Mouse (Mus musculus): ENCODE results near the gene Chrm5. TPM values are rescaled to one million over a fixed set of nuclear protein-coding genes. Genes with fewer than 3 reads are reported as not detected.
A peak's percentile ranks its signal among the peaks of the same experiment; 100 is the strongest.

Gene Chrm5
- polyA plus RNA-seq, 1 experiment from 2014 or later = 1.2 TPM

- H3K9ac ChIP-seq (ENCODE audit: low read depth, low read length) = no peak overlapping the region
- no peaks in the 10 kb centered on the region for H3K27me3 ChIP-seq (replicated peaks; ENCODE audit: control insufficient read depth, insufficient read depth, low read length)
- H3K4me1 ChIP-seq (ENCODE audit: control insufficient read depth, insufficient read depth, low read depth, low read length) = peaks cover 11% of the 10 kb centered on the region
- 72% methylated on average over 11 of the region's 11 CpGs for WGBS
- no peak overlapping the region for H3K4me2 ChIP-seq (ENCODE audit: low read length)
- no peak overlapping the region for H3K4me3 ChIP-seq (ENCODE audit: low read length)
- no peak for ATAC-seq
- H3K9me3 ChIP-seq (ENCODE audit: control insufficient read depth, low read length) = no peaks in the 10 kb centered on the region
- H3K27ac ChIP-seq (ENCODE audit: low read depth, low read length) = no peak overlapping the region
- H3K36me3 ChIP-seq (ENCODE audit: control insufficient read depth, insufficient read depth, low read length) = no peaks in the 10 kb centered on the region
These were observed 10.1 kb upstream of the Chrm5 start for GRCm38 (mm10) chr2:112490483-112491196.

GRCm38 (mm10) chr2:112484886-112485285 lies 4.3 kb upstream of the Chrm5 start:
- no peak overlapping the region for H3K4me3 ChIP-seq (ENCODE audit: low read length)
- H3K9ac ChIP-seq (ENCODE audit: low read depth, low read length) = no peak overlapping the region
- no peak overlapping the region for H3K27ac ChIP-seq (ENCODE audit: low read depth, low read length)
- no peaks in the 10 kb centered on the region for H3K36me3 ChIP-seq (ENCODE audit: control insufficient read depth, insufficient read depth, low read length)
- no peaks in the 10 kb centered on the region for H3K27me3 ChIP-seq (replicated peaks; ENCODE audit: control insufficient read depth, insufficient read depth, low read length)
- H3K9me3 ChIP-seq (ENCODE audit: control insufficient read depth, low read length) = no peaks in the 10 kb centered on the region
- no peaks in the 10 kb centered on the region for H3K4me1 ChIP-seq (ENCODE audit: control insufficient read depth, insufficient read depth, low read depth, low read length)
- H3K4me2 ChIP-seq (ENCODE audit: low read length) = no peak overlapping the region
- 86% methylated on average over 2 of the region's 2 CpGs for WGBS
- ATAC-seq = no peak

GRCm38 (mm10) chr2:112483334-112483651 lies 2.7 kb upstream of the Chrm5 start:
- no peak for ATAC-seq
- H3K36me3 ChIP-seq (ENCODE audit: control insufficient read depth, insufficient read depth, low read length) = no peaks in the 10 kb centered on the region
- 64% methylated on average over 2 of the region's 2 CpGs for WGBS

GRCm38 (mm10) chr2:112482533-112483333 lies 2.2 kb upstream of the Chrm5 start:
- H3K4me3 ChIP-seq (ENCODE audit: low read length) = no peak overlapping the region
- H3K27me3 ChIP-seq (replicated peaks; ENCODE audit: control insufficient read depth, insufficient read depth, low read length) = no peaks in the 10 kb centered on the region
- 77% methylated on average over 5 of the region's 5 CpGs for WGBS
- H3K36me3 ChIP-seq (ENCODE audit: control insufficient read depth, insufficient read depth, low read length) = no peaks in the 10 kb centered on the region
- H3K4me1 ChIP-seq (ENCODE audit: control insufficient read depth, insufficient read depth, low read depth, low read length) = no peaks in the 10 kb centered on the region
- H3K9ac ChIP-seq (ENCODE audit: low read depth, low read length) = no peak overlapping the region
- H3K27ac ChIP-seq (ENCODE audit: low read depth, low read length) = no peak overlapping the region
- no peaks in the 10 kb centered on the region for H3K9me3 ChIP-seq (ENCODE audit: control insufficient read depth, low read length)
- no peak overlapping the region for H3K4me2 ChIP-seq (ENCODE audit: low read length)
- ATAC-seq = no peak

More at GRCm38 (mm10) chr2:112483334-112483651, 2.7 kb upstream of the Chrm5 start:
- no peaks in the 10 kb centered on the region for H3K27me3 ChIP-seq (replicated peaks; ENCODE audit: control insufficient read depth, insufficient read depth, low read length)
- no peak overlapping the region for H3K27ac ChIP-seq (ENCODE audit: low read depth, low read length)
- no peaks in the 10 kb centered on the region for H3K9me3 ChIP-seq (ENCODE audit: control insufficient read depth, low read length)
- H3K4me3 ChIP-seq (ENCODE audit: low read length) = no peak overlapping the region
- H3K9ac ChIP-seq (ENCODE audit: low read depth, low read length) = no peak overlapping the region
- H3K4me1 ChIP-seq (ENCODE audit: control insufficient read depth, insufficient read depth, low read depth, low read length) = no peaks in the 10 kb centered on the region
- no peak overlapping the region for H3K4me2 ChIP-seq (ENCODE audit: low read length)

GRCm38 (mm10) chr2:112481564-112481963 lies 995 bp upstream of the Chrm5 start:
- H3K4me3 ChIP-seq (ENCODE audit: low read length) = no peak overlapping the region
- peak; percentile 81 for ATAC-seq

GRCm38 (mm10) chr2:112476554-112476953 lies 4.0 kb downstream of the Chrm5 start:
- Histone ChIP-seq H3K4me3 (ENCODE audit: low read length) (no peak overlapping the region), H3K9me3 (ENCODE audit: control insufficient read depth, low read length) (no peaks in the 10 kb centered on the region), H3K27me3 (replicated peaks; ENCODE audit: control insufficient read depth, insufficient read depth, low read length) (no peaks in the 10 kb centered on the region), H3K4me1 (ENCODE audit: control insufficient read depth, insufficient read depth, low read depth, low read length) (no peaks in the 10 kb centered on the region), H3K36me3 (ENCODE audit: control insufficient read depth, insufficient read depth, low read length) (no peaks in the 10 kb centered on the region), H3K4me2 (ENCODE audit: low read length) (no peak overlapping the region), H3K27ac (ENCODE audit: low read depth, low read length) (no peak overlapping the region), H3K9ac (ENCODE audit: low read depth, low read length) (no peak overlapping the region)
- ATAC-seq = no peak
- 84% methylated on average over 6 of the region's 6 CpGs for WGBS

More at GRCm38 (mm10) chr2:112481564-112481963, 995 bp upstream of the Chrm5 start:
- Histone ChIP-seq H3K4me2 (ENCODE audit: low read length) (no peak overlapping the region), H3K36me3 (ENCODE audit: control insufficient read depth, insufficient read depth, low read length) (no peaks in the 10 kb centered on the region), H3K9me3 (ENCODE audit: control insufficient read depth, low read length) (no peaks in the 10 kb centered on the region), H3K4me1 (ENCODE audit: control insufficient read depth, insufficient read depth, low read depth, low read length) (no peaks in the 10 kb centered on the region), H3K27ac (ENCODE audit: low read depth, low read length) (no peak overlapping the region), H3K9ac (ENCODE audit: low read depth, low read length) (no peak overlapping the region), H3K27me3 (replicated peaks; ENCODE audit: control insufficient read depth, insufficient read depth, low read length) (no peaks in the 10 kb centered on the region)
- WGBS = 1% methylated on average over 2 of the region's 2 CpGs

- H3K4me1 ChIP-seq (ENCODE audit: control insufficient read depth, insufficient read depth, low read depth, low read length) = no peaks in the 10 kb centered on the region
These were observed 5.4 kb downstream of the Chrm5 start for GRCm38 (mm10) chr2:112474997-112475724.

GRCm38 (mm10) chr2:112472076-112472475 lies 8.5 kb downstream of the Chrm5 start:
- no peaks in the 10 kb centered on the region for H3K4me1 ChIP-seq (ENCODE audit: control insufficient read depth, insufficient read depth, low read depth, low read length)
- H3K27me3 ChIP-seq (replicated peaks; ENCODE audit: control insufficient read depth, insufficient read depth, low read length) = no peaks in the 10 kb centered on the region
- H3K9ac ChIP-seq (ENCODE audit: low read depth, low read length) = no peak overlapping the region
- no peak overlapping the region for H3K4me3 ChIP-seq (ENCODE audit: low read length)
- no peak overlapping the region for H3K27ac ChIP-seq (ENCODE audit: low read depth, low read length)
- ATAC-seq = no peak
- H3K9me3 ChIP-seq (ENCODE audit: control insufficient read depth, low read length) = no peaks in the 10 kb centered on the region
- 88% methylated on average over 2 of the region's 2 CpGs for WGBS
- H3K4me2 ChIP-seq (ENCODE audit: low read length) = no peak overlapping the region
- H3K36me3 ChIP-seq (ENCODE audit: control insufficient read depth, insufficient read depth, low read length) = peaks cover 12% of the 10 kb centered on the region

More at GRCm38 (mm10) chr2:112474997-112475724, 5.4 kb downstream of the Chrm5 start:
- Histone ChIP-seq H3K27me3 (replicated peaks; ENCODE audit: control insufficient read depth, insufficient read depth, low read length) (no peaks in the 10 kb centered on the region), H3K4me3 (ENCODE audit: low read length) (no peak overlapping the region), H3K9me3 (ENCODE audit: control insufficient read depth, low read length) (no peaks in the 10 kb centered on the region), H3K36me3 (ENCODE audit: control insufficient read depth, insufficient read depth, low read length) (no peaks in the 10 kb centered on the region; the same call in 1 of the 2 replicates), H3K4me2 (ENCODE audit: low read length) (no peak overlapping the region), H3K27ac (ENCODE audit: low read depth, low read length) (no peak overlapping the region), H3K9ac (ENCODE audit: low read depth, low read length) (no peak overlapping the region)
- ATAC-seq = no peak
- WGBS = 85% methylated on average over 5 of the region's 5 CpGs

GRCm38 (mm10) chr2:112470961-112471381 lies 9.6 kb downstream of the Chrm5 start:
- no peak overlapping the region for H3K4me3 ChIP-seq (ENCODE audit: low read length)
- H3K4me2 ChIP-seq (ENCODE audit: low read length) = no peak overlapping the region
- H3K27me3 ChIP-seq (replicated peaks; ENCODE audit: control insufficient read depth, insufficient read depth, low read length) = no peaks in the 10 kb centered on the region
- no peak overlapping the region for H3K27ac ChIP-seq (ENCODE audit: low read depth, low read length)
- WGBS = 76% methylated on average over 5 of the region's 5 CpGs
- ATAC-seq = no peak
- H3K9ac ChIP-seq (ENCODE audit: low read depth, low read length) = no peak overlapping the region
- no peaks in the 10 kb centered on the region for H3K9me3 ChIP-seq (ENCODE audit: control insufficient read depth, low read length)
- H3K4me1 ChIP-seq (ENCODE audit: control insufficient read depth, insufficient read depth, low read depth, low read length) = no peaks in the 10 kb centered on the region
- peaks cover 15% of the 10 kb centered on the region for H3K36me3 ChIP-seq (ENCODE audit: control insufficient read depth, insufficient read depth, low read length)

All from hindbrain, embryonic 16.5 days (tissue).